Mouse (Mus musculus) stomach, embryonic 15.5 days (tissue): ENCODE results near the gene D230025D16Rik. TPM values are rescaled to one million over a fixed set of nuclear protein-coding genes. Genes with fewer than 3 reads are reported as not detected.

ENCODE experiments used
- ATAC-seq: fragments of 200-750 bp; cut with Nextera tagmentation; 2 replicates; pipeline ENCODE4 v1.8.0; 2017; ENCODE audit warnings: low read depth, moderate number of reproducible peaks, moderate TSS enrichment; ENCODE audit not compliant: insufficient read depth, low FRiP score
- H3K27ac ChIP-seq: fragments of 300-500 bp; sonication (generic); 2 replicates; pipeline ENCODE4 v1.5.1; 2015; ENCODE audit warnings: mild to moderate bottlenecking, inconsistent platforms
- H3K27me3 ChIP-seq: fragments of 300-500 bp; sonication (generic); replicated peaks from 2 replicates; pipeline ENCODE4 v1.6.1; 2015; ENCODE audit warnings: inconsistent platforms
- H3K36me3 ChIP-seq: fragments of 300-500 bp; sonication (generic); 2 replicates; pipeline ENCODE4 v1.6.1; 2015; ENCODE audit warnings: inconsistent platforms
- H3K4me1 ChIP-seq: fragments of 300-500 bp; sonication (generic); 2 replicates; pipeline ENCODE4 v1.6.1; 2015; ENCODE audit warnings: inconsistent platforms
- H3K4me2 ChIP-seq: fragments of 300-500 bp; sonication (generic); 2 replicates; pipeline ENCODE4 v1.6.1; 2015; ENCODE audit warnings: mild to moderate bottlenecking, inconsistent platforms
- H3K4me3 ChIP-seq: fragments of 300-500 bp; sonication (generic); replicated peaks from 2 replicates; pipeline ENCODE4 v1.5.1; 2015; ENCODE audit warnings: inconsistent platforms
- H3K9ac ChIP-seq: fragments of 300-500 bp; sonication (generic); 2 replicates; pipeline ENCODE4 v1.6.1; 2015; ENCODE audit warnings: inconsistent platforms
- H3K9me3 ChIP-seq: fragments of 300-500 bp; sonication (generic); 2 replicates; pipeline ENCODE4 v1.6.1; 2016; ENCODE audit warnings: inconsistent platforms
- WGBS: fragments of 180-500 bp; shearing (Covaris S2); methylation state at CpG from one replicate; pipeline ENCODE4 v1.1.7; 2015; 5-methylcytosine and 5-hydroxymethylcytosine counted together
- polyA plus RNA-seq: library from polyadenylated mRNA; unstranded; fragments of >200 nt; fragmentation: Nextera tagmentation; extraction: Ambion mirVana; gene quantifications from 2 replicates; pipeline ENCODE4 v1.2.1, GENCODE M21; 2015

Gene D230025D16Rik
- polyA plus RNA-seq, 1 experiment from 2014 or later, result 26.2 TPM

GRCm38 (mm10) chr8:105298351-105299252 is 73.7 kb downstream of the D230025D16Rik start:
- Histone ChIP-seq H3K4me1 (peaks cover 20% of the 10 kb centered on the region), H3K36me3 (peaks cover 26% of the 10 kb centered on the region), H3K27me3 (no peaks in the 10 kb centered on the region), H3K9ac (peak overlapping the region; percentile 83), H3K9me3 (no peaks in the 10 kb centered on the region), H3K4me2 (peak overlapping the region; percentile 72), H3K4me3 (peak overlapping the region; percentile 80), H3K27ac (no peak overlapping the region)
- ATAC-seq, result no peak
- 52% methylated on average over 18 of the region's 18 CpGs for WGBS

DNA sequence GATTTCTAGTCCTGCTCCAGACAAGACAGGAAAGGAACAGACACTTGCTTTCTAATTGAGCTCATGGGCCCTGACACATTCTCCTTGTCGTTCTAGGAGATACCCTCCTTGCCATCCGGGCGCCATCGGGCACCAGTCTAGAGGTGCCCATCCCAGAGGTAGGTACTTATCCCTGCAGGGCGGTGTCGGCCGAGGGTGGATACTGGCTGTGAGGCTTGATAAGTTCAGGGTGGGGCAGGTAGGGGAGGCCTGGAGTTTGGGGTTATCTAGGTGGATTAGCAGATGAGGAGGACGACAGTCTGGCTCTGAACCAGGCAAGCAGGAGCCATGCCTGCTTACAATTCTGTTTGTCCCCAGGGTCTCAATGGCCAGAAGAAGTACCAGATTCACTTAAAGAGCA is 75.0 kb downstream of the D230025D16Rik start:
- Histone ChIP-seq H3K27me3 (no peaks in the 10 kb centered on the region), H3K36me3 (peaks cover 30% of the 10 kb centered on the region), H3K4me1 (peaks cover 30% of the 10 kb centered on the region), H3K4me3 (no peak overlapping the region), H3K9ac (no peak overlapping the region), H3K4me2 (no peak overlapping the region), H3K9me3 (no peaks in the 10 kb centered on the region), H3K27ac (no peak overlapping the region)
- peak; percentile 87; the same call in 1 of the 2 replicates for ATAC-seq
- WGBS, result 85% methylated on average over 8 of the region's 8 CpGs

Other genes starting within 250 kb of the D230025D16Rik start
- not detected in 2 replicates for gene Ces2h, start 224.3 kb upstream of the D230025D16Rik start, polyA plus RNA-seq
- not detected in 2 replicates for gene Ces3a, start 176.5 kb upstream of the D230025D16Rik start, polyA plus RNA-seq
- not detected in 2 replicates for gene Ces3b, start 141.4 kb upstream of the D230025D16Rik start, polyA plus RNA-seq
- gene Ces4a, start 93.3 kb upstream of the D230025D16Rik start, polyA plus RNA-seq, result not detected in 2 replicates
- 53.2 and 54.4 TPM in 2 replicates for gene Cbfb, start 54.5 kb upstream of the D230025D16Rik start, polyA plus RNA-seq
- 26.1 and 27.4 TPM in 2 replicates for gene B3gnt9, start 30.0 kb downstream of the D230025D16Rik start, polyA plus RNA-seq
- gene Tradd, start 39.5 kb downstream of the D230025D16Rik start, polyA plus RNA-seq, result 28.5 and 30.3 TPM in 2 replicates
- gene Fbxl8, start 39.5 kb downstream of the D230025D16Rik start, polyA plus RNA-seq, result 3.7 and 4.4 TPM in 2 replicates
- gene Hsf4, start 44.7 kb downstream of the D230025D16Rik start, polyA plus RNA-seq, result 0.08 and 0.24 TPM in 2 replicates
- gene Nol3, start 51.0 kb downstream of the D230025D16Rik start, polyA plus RNA-seq, result 1.4 and 1.7 TPM in 2 replicates
- 9.1 and 10.7 TPM in 2 replicates for gene 4931428F04Rik, start 64.7 kb downstream of the D230025D16Rik start, polyA plus RNA-seq
- gene Exoc3l, start 71.0 kb downstream of the D230025D16Rik start, polyA plus RNA-seq, result 10.4 and 10.9 TPM in 2 replicates
- gene E2f4, start 72.5 kb downstream of the D230025D16Rik start, polyA plus RNA-seq, result 80.4 and 83.1 TPM in 2 replicates
- 15.9 and 17.1 TPM in 2 replicates for gene Elmo3, start 80.5 kb downstream of the D230025D16Rik start, polyA plus RNA-seq
- gene Lrrc29, start 101.1 kb downstream of the D230025D16Rik start, polyA plus RNA-seq, result 2.3 and 2.5 TPM in 2 replicates
- gene Tmem208, start 101.2 kb downstream of the D230025D16Rik start, polyA plus RNA-seq, result 131 and 132 TPM in 2 replicates
- gene Fhod1, start 122.8 kb downstream of the D230025D16Rik start, polyA plus RNA-seq, result 2.5 and 3.0 TPM in 2 replicates
- gene Slc9a5, start 123.7 kb downstream of the D230025D16Rik start, polyA plus RNA-seq, result 1.9 and 2.0 TPM in 2 replicates
- gene Plekhg4, start 148.1 kb downstream of the D230025D16Rik start, polyA plus RNA-seq, result 0.21 and 0.30 TPM in 2 replicates
- gene Kctd19, start 188.4 kb downstream of the D230025D16Rik start, polyA plus RNA-seq, result not detected in 2 replicates
- 0.09 TPM in 1 of 2 replicates, not detected in the other for gene Lrrc36, start 188.4 kb downstream of the D230025D16Rik start, polyA plus RNA-seq
- 44.7 and 45.5 TPM in 2 replicates for gene Tppp3, start 246.4 kb downstream of the D230025D16Rik start, polyA plus RNA-seq